Mouse (Mus musculus) midbrain, embryonic 15.5 days (tissue): ENCODE results near the gene Abca16. TPM values are rescaled to one million over a fixed set of nuclear protein-coding genes. Genes with fewer than 3 reads are reported as not detected.

Experiments
- polyA plus RNA-seq: library from polyadenylated mRNA; unstranded; fragments of >200 nt; fragmentation: Nextera tagmentation; extraction: Ambion mirVana; gene quantifications from 2 replicates; pipeline ENCODE4 v1.2.1, GENCODE M21; 2015

Gene Abca16
- polyA plus RNA-seq, 1 experiment from 2014 or later: not detected

Other genes with a start within 250 kb of the Abca16 start
- not detected in 2 replicates for gene Anks4b, start 235.8 kb upstream of the Abca16 start, polyA plus RNA-seq
- gene Crym, start 207.5 kb upstream of the Abca16 start, polyA plus RNA-seq: 21.7 and 30.7 TPM in 2 replicates
- not detected in 2 replicates for gene Abca14, start 205.7 kb upstream of the Abca16 start, polyA plus RNA-seq
- gene Abca15, start 81.0 kb upstream of the Abca16 start, polyA plus RNA-seq: not detected in 2 replicates
- 204 and 212 TPM in 2 replicates for gene Uqcrc2, start 225.5 kb downstream of the Abca16 start, polyA plus RNA-seq